Mouse (Mus musculus) E14TG2a.4 (cell line): ENCODE measurements at regions not wholly inside any gene's neighbourhood (a gene's known extent, or its start where the extent isn't known, plus 50 kb on each side); places are given as distances from the start of the nearest gene placed in this dataset.

Source experiments
- CTCF ChIP-seq: conservative IDR thresholded peaks from 2 replicates; pipeline ENCODE4 v1.5.1; 2014; ENCODE audit warnings: low read length
- NANOG ChIP-seq: IDR thresholded peaks from 2 replicates; pipeline ENCODE4 v1.6.1; 2014; ENCODE audit warnings: borderline replicate concordance, low read length, mixed read lengths
- POU5F1 ChIP-seq: IDR thresholded peaks from 2 replicates; pipeline ENCODE4 v1.6.1; 2014; ENCODE audit warnings: low read length, borderline replicate concordance

DNA sequence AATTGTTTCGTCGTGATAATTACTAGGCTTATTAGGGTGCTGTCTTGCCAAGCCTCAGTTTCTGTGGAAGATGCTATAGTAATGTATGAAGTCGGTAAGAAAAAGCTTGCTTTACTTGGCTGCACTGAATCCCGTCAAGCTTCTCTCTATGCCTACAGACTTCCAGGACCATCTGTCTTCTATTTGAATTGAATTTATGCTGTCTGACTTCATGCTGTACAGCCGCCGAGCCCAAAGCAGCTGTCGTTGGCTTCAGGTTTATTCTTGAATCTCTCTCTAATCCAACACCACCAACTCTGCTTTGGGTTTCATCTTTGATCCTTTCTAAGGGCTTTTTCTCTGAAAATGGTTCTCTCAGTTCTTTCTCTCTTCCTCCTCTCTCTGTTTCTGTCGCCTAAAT, 227.4 kb upstream of the Cnr1 start:
- TF ChIP-seq CTCF (no peak), NANOG (no peak), POU5F1 (no peak)
